Mouse (Mus musculus): ENCODE data around the gene BC048562. TPM values are rescaled to one million over a fixed set of nuclear protein-coding genes. Genes with fewer than 3 reads are reported as not detected.

BC048562 gene
- polyA plus RNA-seq, 1 experiment from 2014 or later: not detected

GRCm38 (mm10) chr9:108494905-108495304, 58.6 kb downstream of the BC048562 start:
- no peak overlapping the region for H3K4me2 ChIP-seq (ENCODE audit: low read length)
- no peak for ATAC-seq (ENCODE audit: insufficient number of reproducible peaks, insufficient read depth, low FRiP score, low read depth)
- H3K36me3 ChIP-seq (ENCODE audit: control insufficient read depth, insufficient read depth, low read length): peaks cover 86% of the 10 kb centered on the region
- H3K9ac ChIP-seq (ENCODE audit: low read length): no peak overlapping the region
- no peaks in the 10 kb centered on the region for H3K27me3 ChIP-seq (ENCODE audit: control insufficient read depth, insufficient read depth, low read length)
- WGBS: 84% methylated on average over 10 of the region's 10 CpGs
- H3K4me1 ChIP-seq (ENCODE audit: control insufficient read depth in 2 of 2, insufficient read depth in 2 of 2, low read length in 2 of 2): peaks cover 10% of the 10 kb centered on the region in 2 experiments
- H3K4me3 ChIP-seq (ENCODE audit: control insufficient read depth in 1 of 2, insufficient read depth in 1 of 2, low read depth in 1 of 2, low read length in 2 of 2): no peak overlapping the region
- no peak overlapping the region for H3K27ac ChIP-seq (replicated peaks in 1 of 2; ENCODE audit: control insufficient read depth in 1 of 2, insufficient read depth in 1 of 2, low read depth in 2 of 2, low read length in 2 of 2)
- H3K9me3 ChIP-seq (ENCODE audit: control insufficient read depth, low read length): no peaks in the 10 kb centered on the region

Other genes starting within 250 kb of the BC048562 start
- gene Bsn, start 246.1 kb upstream of the BC048562 start, polyA plus RNA-seq (2014; fragmentation: Nextera tagmentation; extraction: Ambion mirVana): 0.09 and 0.16 TPM in 2 replicates
- gene Dag1, start 172.5 kb upstream of the BC048562 start, polyA plus RNA-seq (2014; fragmentation: Nextera tagmentation; extraction: Ambion mirVana): 143 and 146 TPM in 2 replicates
- 26.5 and 29.1 TPM in 2 replicates for gene Nicn1, start 146.1 kb upstream of the BC048562 start, polyA plus RNA-seq (2014; fragmentation: Nextera tagmentation; extraction: Ambion mirVana)
- 10.4 and 11.2 TPM in 2 replicates for gene Amt, start 139.6 kb upstream of the BC048562 start, polyA plus RNA-seq (2014; fragmentation: Nextera tagmentation; extraction: Ambion mirVana)
- gene Rhoa, start 130.4 kb upstream of the BC048562 start, polyA plus RNA-seq (2014; fragmentation: Nextera tagmentation; extraction: Ambion mirVana): 229 and 289 TPM in 2 replicates
- gene Tcta, start 130.3 kb upstream of the BC048562 start, polyA plus RNA-seq (2014; fragmentation: Nextera tagmentation; extraction: Ambion mirVana): 36.5 and 39.4 TPM in 2 replicates
- 694 and 725 TPM in 2 replicates for gene Gpx1, start 97.6 kb upstream of the BC048562 start, polyA plus RNA-seq (2014; fragmentation: Nextera tagmentation; extraction: Ambion mirVana)
- gene Usp4, start 88.6 kb upstream of the BC048562 start, polyA plus RNA-seq (2014; fragmentation: Nextera tagmentation; extraction: Ambion mirVana): 88.6 and 90.1 TPM in 2 replicates
- 0.43 TPM in 2 replicates for gene 1700102P08Rik, start 43.7 kb upstream of the BC048562 start, polyA plus RNA-seq (2014; fragmentation: Nextera tagmentation; extraction: Ambion mirVana)
- 0.73 and 0.88 TPM in 2 replicates for gene Ccdc36, start 8.0 kb upstream of the BC048562 start, polyA plus RNA-seq (2014; fragmentation: Nextera tagmentation; extraction: Ambion mirVana)
- 31.0 and 31.9 TPM in 2 replicates for gene Ccdc71, start 24.0 kb downstream of the BC048562 start, polyA plus RNA-seq (2014; fragmentation: Nextera tagmentation; extraction: Ambion mirVana)
- 87.0 and 94.7 TPM in 2 replicates for gene Klhdc8b, start 25.1 kb downstream of the BC048562 start, polyA plus RNA-seq (2014; fragmentation: Nextera tagmentation; extraction: Ambion mirVana)
- 38.9 and 41.5 TPM in 2 replicates for gene Lamb2, start 43.3 kb downstream of the BC048562 start, polyA plus RNA-seq (2014; fragmentation: Nextera tagmentation; extraction: Ambion mirVana)
- gene Usp19, start 54.1 kb downstream of the BC048562 start, polyA plus RNA-seq (2014; fragmentation: Nextera tagmentation; extraction: Ambion mirVana): 54.4 and 57.0 TPM in 2 replicates
- gene Qars, start 71.2 kb downstream of the BC048562 start, polyA plus RNA-seq (2014; fragmentation: Nextera tagmentation; extraction: Ambion mirVana): 62.8 and 78.8 TPM in 2 replicates
- gene Qrich1, start 80.3 kb downstream of the BC048562 start, polyA plus RNA-seq (2014; fragmentation: Nextera tagmentation; extraction: Ambion mirVana): 85.1 and 91.9 TPM in 2 replicates
- gene Impdh2, start 123.8 kb downstream of the BC048562 start, polyA plus RNA-seq (2014; fragmentation: Nextera tagmentation; extraction: Ambion mirVana): 94.2 and 97.5 TPM in 2 replicates
- 74.3 and 78.1 TPM in 2 replicates for gene Ndufaf3, start 131.0 kb downstream of the BC048562 start, polyA plus RNA-seq (2014; fragmentation: Nextera tagmentation; extraction: Ambion mirVana)
- gene Dalrd3, start 133.4 kb downstream of the BC048562 start, polyA plus RNA-seq (2014; fragmentation: Nextera tagmentation; extraction: Ambion mirVana): 71.8 and 71.9 TPM in 2 replicates
- 39.8 and 46.9 TPM in 2 replicates for gene Wdr6, start 142.3 kb downstream of the BC048562 start, polyA plus RNA-seq (2014; fragmentation: Nextera tagmentation; extraction: Ambion mirVana)
- 16.1 and 20.6 TPM in 2 replicates for gene P4htm, start 161.2 kb downstream of the BC048562 start, polyA plus RNA-seq (2014; fragmentation: Nextera tagmentation; extraction: Ambion mirVana)
- gene Arih2, start 212.9 kb downstream of the BC048562 start, polyA plus RNA-seq (2014; fragmentation: Nextera tagmentation; extraction: Ambion mirVana): 33.5 and 34.8 TPM in 2 replicates
- gene Slc25a20, start 225.6 kb downstream of the BC048562 start, polyA plus RNA-seq (2014; fragmentation: Nextera tagmentation; extraction: Ambion mirVana): 50.2 and 65.3 TPM in 2 replicates